Mouse (Mus musculus): ENCODE measurements at regions not wholly inside any gene's neighbourhood (a gene's known extent, or its start where the extent isn't known, plus 50 kb on each side); places are given as distances from the start of the nearest gene placed in this dataset.
A peak's percentile ranks its signal among the peaks of the same experiment; 100 is the strongest.

- WGBS: 92% methylated on average over 1 of the region's 1 CpGs
- ATAC-seq: no peak
Measured at GRCm38 (mm10) chr17:89466486-89466885, 266.0 kb upstream of the Fshr start.

GRCm38 (mm10) chr17:89465883-89466282 lies 265.4 kb upstream of the Fshr start:
- Histone ChIP-seq H3K27ac (ENCODE audit: low read depth, low read length) (no peak overlapping the region), H3K36me3 (ENCODE audit: control insufficient read depth, insufficient read depth, low read length) (no peaks in the 10 kb centered on the region), H3K4me2 (ENCODE audit: low read length) (no peak overlapping the region), H3K27me3 (replicated peaks; ENCODE audit: control insufficient read depth, insufficient read depth, low read length) (no peaks in the 10 kb centered on the region), H3K9me3 (replicated peaks; ENCODE audit: control insufficient read depth, low read length) (no peaks in the 10 kb centered on the region), H3K4me3 (ENCODE audit: low read depth, low read length) (no peak overlapping the region), H3K9ac (ENCODE audit: low read length) (no peak overlapping the region), H3K4me1 (ENCODE audit: control insufficient read depth, insufficient read depth, low read length) (no peaks in the 10 kb centered on the region)
- no peak for DNase-seq (ENCODE audit: low spot score)
- 76% methylated on average over 5 of the region's 5 CpGs for WGBS
- no peak for ATAC-seq

More at GRCm38 (mm10) chr17:89466486-89466885, 266.0 kb upstream of the Fshr start:
- no peak overlapping the region for H3K9ac ChIP-seq (ENCODE audit: low read length)
- no peaks in the 10 kb centered on the region for H3K27me3 ChIP-seq (replicated peaks; ENCODE audit: control insufficient read depth, insufficient read depth, low read length)
- no peak for DNase-seq (ENCODE audit: low spot score)
- H3K4me1 ChIP-seq (ENCODE audit: control insufficient read depth, insufficient read depth, low read length): no peaks in the 10 kb centered on the region
- H3K4me3 ChIP-seq (ENCODE audit: low read depth, low read length): no peak overlapping the region
- no peaks in the 10 kb centered on the region for H3K36me3 ChIP-seq (ENCODE audit: control insufficient read depth, insufficient read depth, low read length)
- no peak overlapping the region for H3K4me2 ChIP-seq (ENCODE audit: low read length)
- no peaks in the 10 kb centered on the region for H3K9me3 ChIP-seq (replicated peaks; ENCODE audit: control insufficient read depth, low read length)
- H3K27ac ChIP-seq (ENCODE audit: low read depth, low read length): no peak overlapping the region

- H3K27ac ChIP-seq (ENCODE audit: low read depth, low read length): no peak overlapping the region
- H3K9ac ChIP-seq (ENCODE audit: low read length): no peak overlapping the region
- H3K4me3 ChIP-seq (ENCODE audit: low read depth, low read length): no peak overlapping the region
- ATAC-seq: no peak
- no peak overlapping the region for H3K4me2 ChIP-seq (ENCODE audit: low read length)
- 14% methylated on average over 5 of the region's 5 CpGs for WGBS
- H3K9me3 ChIP-seq (replicated peaks; ENCODE audit: control insufficient read depth, low read length): no peaks in the 10 kb centered on the region
- no peaks in the 10 kb centered on the region for H3K27me3 ChIP-seq (replicated peaks; ENCODE audit: control insufficient read depth, insufficient read depth, low read length)
- no peaks in the 10 kb centered on the region for H3K4me1 ChIP-seq (ENCODE audit: control insufficient read depth, insufficient read depth, low read length)
- no peak for DNase-seq (ENCODE audit: low spot score)
- H3K36me3 ChIP-seq (ENCODE audit: control insufficient read depth, insufficient read depth, low read length): no peaks in the 10 kb centered on the region
Measured at GRCm38 (mm10) chr17:89460438-89460837, 260.0 kb upstream of the Fshr start.

GRCm38 (mm10) chr17:89454301-89454700 lies 253.8 kb upstream of the Fshr start:
- no peak for DNase-seq (ENCODE audit: low spot score)
- WGBS: 99% methylated on average over 3 of the region's 3 CpGs
- H3K9ac ChIP-seq (ENCODE audit: low read length): no peak overlapping the region
- no peak overlapping the region for H3K4me2 ChIP-seq (ENCODE audit: low read length)
- no peak overlapping the region for H3K27ac ChIP-seq (ENCODE audit: low read depth, low read length)
- H3K27me3 ChIP-seq (replicated peaks; ENCODE audit: control insufficient read depth, insufficient read depth, low read length): no peaks in the 10 kb centered on the region
- no peak for ATAC-seq
- H3K4me1 ChIP-seq (ENCODE audit: control insufficient read depth, insufficient read depth, low read length): no peaks in the 10 kb centered on the region
- no peaks in the 10 kb centered on the region for H3K9me3 ChIP-seq (replicated peaks; ENCODE audit: control insufficient read depth, low read length)
- H3K4me3 ChIP-seq (ENCODE audit: low read depth, low read length): no peak overlapping the region
- H3K36me3 ChIP-seq (ENCODE audit: control insufficient read depth, insufficient read depth, low read length): no peaks in the 10 kb centered on the region

GRCm38 (mm10) chr17:89450724-89451123 lies 250.2 kb upstream of the Fshr start:
- 88% methylated on average over 4 of the region's 4 CpGs for WGBS

GRCm38 (mm10) chr17:89449391-89449790 lies 248.9 kb upstream of the Fshr start:
- Histone ChIP-seq H3K4me2 (ENCODE audit: low read length) (no peak overlapping the region), H3K4me1 (ENCODE audit: control insufficient read depth, insufficient read depth, low read length) (no peaks in the 10 kb centered on the region), H3K9ac (ENCODE audit: low read length) (no peak overlapping the region), H3K27me3 (replicated peaks; ENCODE audit: control insufficient read depth, insufficient read depth, low read length) (no peaks in the 10 kb centered on the region), H3K36me3 (ENCODE audit: control insufficient read depth, insufficient read depth, low read length) (no peaks in the 10 kb centered on the region), H3K27ac (ENCODE audit: low read depth, low read length) (no peak overlapping the region), H3K4me3 (ENCODE audit: low read depth, low read length) (no peak overlapping the region), H3K9me3 (replicated peaks; ENCODE audit: control insufficient read depth, low read length) (no peaks in the 10 kb centered on the region)
- ATAC-seq (no peak), DNase-seq (ENCODE audit: low spot score) (no peak)

More at GRCm38 (mm10) chr17:89450724-89451123, 250.2 kb upstream of the Fshr start:
- no peak for ATAC-seq
- H3K4me2 ChIP-seq (ENCODE audit: low read length): no peak overlapping the region
- H3K27ac ChIP-seq (ENCODE audit: low read depth, low read length): no peak overlapping the region
- no peaks in the 10 kb centered on the region for H3K27me3 ChIP-seq (replicated peaks; ENCODE audit: control insufficient read depth, insufficient read depth, low read length)
- no peaks in the 10 kb centered on the region for H3K4me1 ChIP-seq (ENCODE audit: control insufficient read depth, insufficient read depth, low read length)
- H3K9me3 ChIP-seq (replicated peaks; ENCODE audit: control insufficient read depth, low read length): no peaks in the 10 kb centered on the region
- H3K9ac ChIP-seq (ENCODE audit: low read length): no peak overlapping the region
- H3K36me3 ChIP-seq (ENCODE audit: control insufficient read depth, insufficient read depth, low read length): no peaks in the 10 kb centered on the region
- H3K4me3 ChIP-seq (ENCODE audit: low read depth, low read length): no peak overlapping the region
- no peak for DNase-seq (ENCODE audit: low spot score)

GRCm38 (mm10) chr17:89434288-89434687 lies 233.8 kb upstream of the Fshr start:
- ATAC-seq: no peak
- no peaks in the 10 kb centered on the region for H3K36me3 ChIP-seq (ENCODE audit: control insufficient read depth, insufficient read depth, low read length)

GRCm38 (mm10) chr17:89410026-89410425 lies 209.6 kb upstream of the Fshr start:
- DNase-seq (ENCODE audit: low spot score): no peak
- Histone ChIP-seq H3K9ac (ENCODE audit: low read length) (no peak overlapping the region), H3K4me2 (ENCODE audit: low read length) (no peak overlapping the region), H3K36me3 (ENCODE audit: control insufficient read depth, insufficient read depth, low read length) (no peaks in the 10 kb centered on the region), H3K27me3 (replicated peaks; ENCODE audit: control insufficient read depth, insufficient read depth, low read length) (no peaks in the 10 kb centered on the region), H3K9me3 (replicated peaks; ENCODE audit: control insufficient read depth, low read length) (no peaks in the 10 kb centered on the region), H3K4me1 (ENCODE audit: control insufficient read depth, insufficient read depth, low read length) (no peaks in the 10 kb centered on the region), H3K27ac (ENCODE audit: low read depth, low read length) (no peak overlapping the region), H3K4me3 (ENCODE audit: low read depth, low read length) (no peak overlapping the region)
- ATAC-seq: no peak
- 88% methylated on average over 1 of the region's 1 CpGs for WGBS

More at GRCm38 (mm10) chr17:89434288-89434687, 233.8 kb upstream of the Fshr start:
- no peak overlapping the region for H3K9ac ChIP-seq (ENCODE audit: low read length)
- no peaks in the 10 kb centered on the region for H3K27me3 ChIP-seq (replicated peaks; ENCODE audit: control insufficient read depth, insufficient read depth, low read length)
- no peak overlapping the region for H3K4me2 ChIP-seq (ENCODE audit: low read length)
- no peak for DNase-seq (ENCODE audit: low spot score)
- H3K9me3 ChIP-seq (replicated peaks; ENCODE audit: control insufficient read depth, low read length): no peaks in the 10 kb centered on the region
- no peaks in the 10 kb centered on the region for H3K4me1 ChIP-seq (ENCODE audit: control insufficient read depth, insufficient read depth, low read length)
- no peak overlapping the region for H3K27ac ChIP-seq (ENCODE audit: low read depth, low read length)
- WGBS: 88% methylated on average over 4 of the region's 4 CpGs
- H3K4me3 ChIP-seq (ENCODE audit: low read depth, low read length): no peak overlapping the region

- DNase-seq (ENCODE audit: low spot score): peak; percentile 4
- H3K27me3 ChIP-seq (replicated peaks; ENCODE audit: control insufficient read depth, insufficient read depth, low read length): no peaks in the 10 kb centered on the region
- no peaks in the 10 kb centered on the region for H3K4me1 ChIP-seq (ENCODE audit: control insufficient read depth, insufficient read depth, low read length)
- no peak overlapping the region for H3K27ac ChIP-seq (ENCODE audit: low read depth, low read length)
- H3K9ac ChIP-seq (ENCODE audit: low read length): no peak overlapping the region
- WGBS: 69% methylated on average over 2 of the region's 2 CpGs
- no peaks in the 10 kb centered on the region for H3K36me3 ChIP-seq (ENCODE audit: control insufficient read depth, insufficient read depth, low read length)
- no peak for ATAC-seq
- no peak overlapping the region for H3K4me3 ChIP-seq (ENCODE audit: low read depth, low read length)
- H3K4me2 ChIP-seq (ENCODE audit: low read length): no peak overlapping the region
- no peaks in the 10 kb centered on the region for H3K9me3 ChIP-seq (replicated peaks; ENCODE audit: control insufficient read depth, low read length)
Measured at GRCm38 (mm10) chr17:89405589-89405988, 205.1 kb upstream of the Fshr start.

Data from forebrain, embryonic 14.5 days (tissue).